Mouse (Mus musculus): ENCODE results near the gene Zfand2b.
A peak's percentile ranks its signal among the peaks of the same experiment; 100 is the strongest.

Zfand2b gene

GRCm38 (mm10) chr1:75160256-75160617, 8.2 kb upstream of the Zfand2b start:
- DNase-seq = no peak

- DNase-seq = no peak
Measured at GRCm38 (mm10) chr1:75168093-75168471, 364 bp upstream of the Zfand2b start.

- peak in 1 of 2 experiments; percentile 16 for DNase-seq
Measured at GRCm38 (mm10) chr1:75179334-75180104, 11.1 kb downstream of the Zfand2b start.

GRCm38 (mm10) chr1:75180105-75180590, 11.7 kb downstream of the Zfand2b start, which contains the start of gene Abcb6:
TSS of gene Abcb6 (minus strand) at chr1:75180392.
- peak; percentile 78 to 87 for DNase-seq

- DNase-seq = no peak
Measured at GRCm38 (mm10) chr1:75180741-75181140, 12.3 kb downstream of the Zfand2b start.

GRCm38 (mm10) chr1:75181377-75181870, 13.0 kb downstream of the Zfand2b start:
- no peak for DNase-seq

GRCm38 (mm10) chr1:75182160-75182559, 13.7 kb downstream of the Zfand2b start:
- DNase-seq = peak in 1 of 2 experiments; percentile 11

GRCm38 (mm10) chr1:75185495-75185894, 17.0 kb downstream of the Zfand2b start:
- no peak for DNase-seq

- no peak for DNase-seq
Measured at GRCm38 (mm10) chr1:75187126-75187525, 18.7 kb downstream of the Zfand2b start.

GRCm38 (mm10) chr1:75187914-75188483, 19.6 kb downstream of the Zfand2b start:
- DNase-seq = no peak

GRCm38 (mm10) chr1:75190577-75190976, 22.1 kb downstream of the Zfand2b start:
- DNase-seq = no peak

GRCm38 (mm10) chr1:75191258-75191621, 22.8 kb downstream of the Zfand2b start:
- no peak for DNase-seq

- DNase-seq = peak; percentile 90 to 96
Measured at GRCm38 (mm10) chr1:75191622-75192402, 23.4 kb downstream of the Zfand2b start, which contains the start of the genes Ankzf1 and Atg9a. TSS of gene Ankzf1 (plus strand) at chr1:75192151. TSS of gene Atg9a (minus strand) at chr1:75192196.

- DNase-seq = peak in 1 of 2 experiments; percentile 42
Measured at GRCm38 (mm10) chr1:75192452-75192851, 24.0 kb downstream of the Zfand2b start.

GRCm38 (mm10) chr1:75201236-75201635, 32.8 kb downstream of the Zfand2b start:
- DNase-seq = no peak

- peak; percentile 25 to 38 for DNase-seq
Measured at GRCm38 (mm10) chr1:75208967-75209678, 40.7 kb downstream of the Zfand2b start.

GRCm38 (mm10) chr1:75210136-75211087, 42.0 kb downstream of the Zfand2b start, which contains the start of the genes Glb1l and Stk16:
TSS of gene Glb1l (minus strand) at chr1:75210813.
TSS of gene Stk16 (plus strand) at chr1:75210838.
- peak; percentile 94 for DNase-seq

- no peak for DNase-seq
Measured at GRCm38 (mm10) chr1:75211141-75211708, 42.8 kb downstream of the Zfand2b start.

GRCm38 (mm10) chr1:75212542-75212941, 44.1 kb downstream of the Zfand2b start:
- no peak for DNase-seq

- no peak for DNase-seq
Measured at GRCm38 (mm10) chr1:75213096-75213495, 44.6 kb downstream of the Zfand2b start.

- no peak for DNase-seq
Measured at GRCm38 (mm10) chr1:75214442-75214841, 46.0 kb downstream of the Zfand2b start.
